Mouse (Mus musculus): Measurements from ENCODE around the gene Fadd.

Fadd gene

DNA sequence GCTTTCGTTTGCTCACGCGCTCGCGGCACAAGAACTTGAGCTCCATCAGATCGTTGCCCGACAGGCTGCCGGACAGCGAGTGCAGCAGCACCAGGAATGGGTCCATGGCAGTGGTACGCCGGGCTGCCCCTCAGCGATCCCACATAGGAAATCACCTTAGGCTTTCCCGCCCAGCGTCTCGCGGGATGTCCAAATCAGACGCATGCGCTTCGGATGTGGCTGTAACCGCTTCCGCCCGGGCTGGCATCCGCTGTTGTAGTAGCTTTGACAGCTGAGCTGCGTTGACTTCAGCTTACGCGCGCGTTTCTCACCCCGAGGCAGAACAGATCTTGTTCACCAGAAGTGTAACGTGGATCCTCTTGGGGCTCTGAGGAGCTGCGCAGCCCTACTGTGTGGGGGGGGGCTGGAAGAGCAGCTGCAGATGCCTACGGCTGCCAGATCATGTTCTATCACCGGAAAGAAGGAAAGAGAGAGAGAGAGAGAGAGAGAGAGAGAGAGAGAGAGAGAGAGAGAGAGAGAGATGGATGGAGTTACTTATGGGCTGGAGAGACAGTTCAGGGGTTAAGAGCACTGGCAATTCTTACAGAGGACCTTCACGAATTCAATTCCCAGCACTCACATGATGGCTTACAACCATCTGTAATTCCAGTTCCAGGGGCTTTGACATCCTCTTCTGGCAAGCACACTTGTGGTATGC is at the start of gene Fadd:
Gene Fadd, minus strand, starts transcription at position 180 of the 697 bp plus-strand sequence.
- DNase-seq (ENCODE audit: low spot score in 2 of 2) = peak; percentile 92

DNA sequence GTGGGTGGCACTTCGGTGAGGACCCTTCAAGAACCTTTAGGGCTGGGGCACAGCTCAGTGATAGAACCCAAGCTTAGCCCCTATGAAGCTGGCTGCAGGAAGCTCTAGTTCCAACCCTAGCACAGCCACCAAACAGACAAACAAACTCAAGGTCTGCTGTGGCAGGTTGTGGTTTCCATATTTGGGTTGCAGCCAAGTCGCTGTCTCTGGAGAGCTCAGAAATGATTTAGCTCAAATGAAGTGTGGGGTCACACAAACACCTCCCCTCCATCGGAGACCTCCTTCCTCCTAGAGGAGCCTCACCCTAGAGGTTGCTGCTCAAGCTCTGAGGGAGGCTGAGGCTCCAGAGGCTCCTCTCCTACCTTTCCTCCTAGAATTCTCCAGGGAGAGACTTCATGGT is 48.4 kb upstream of the Fadd start:
- no peak for DNase-seq (ENCODE audit: low spot score in 2 of 2)

DNA sequence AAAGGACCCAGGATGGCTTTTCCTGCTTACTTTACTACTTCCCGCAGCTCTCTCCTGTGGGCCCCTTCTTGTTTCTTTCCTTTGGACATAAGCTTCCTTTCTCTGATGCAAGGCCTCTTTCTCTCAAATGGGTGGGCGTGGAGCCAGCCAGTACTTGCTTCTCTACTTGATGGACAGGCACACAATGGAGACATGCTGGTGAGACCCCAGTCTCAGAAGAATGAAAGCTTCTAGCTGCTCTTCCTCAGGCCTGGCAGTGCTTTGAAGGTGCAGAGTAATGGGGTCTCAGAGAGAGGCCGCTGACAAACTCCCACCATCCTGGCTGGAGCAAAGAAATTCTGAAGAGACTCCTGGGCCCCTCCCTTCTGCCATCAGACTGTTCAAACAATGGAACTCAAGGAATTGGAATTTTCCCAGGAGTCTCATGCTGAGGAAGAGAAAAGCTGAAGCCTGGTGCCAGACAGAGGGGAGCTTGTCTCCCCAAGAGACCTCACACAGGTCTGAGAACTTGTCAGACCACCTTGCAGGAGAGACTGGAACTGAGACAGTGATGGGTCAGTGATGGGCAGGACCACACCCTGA is 46.2 kb upstream of the Fadd start:
- DNase-seq (ENCODE audit: low spot score in 2 of 2) = no peak

DNA sequence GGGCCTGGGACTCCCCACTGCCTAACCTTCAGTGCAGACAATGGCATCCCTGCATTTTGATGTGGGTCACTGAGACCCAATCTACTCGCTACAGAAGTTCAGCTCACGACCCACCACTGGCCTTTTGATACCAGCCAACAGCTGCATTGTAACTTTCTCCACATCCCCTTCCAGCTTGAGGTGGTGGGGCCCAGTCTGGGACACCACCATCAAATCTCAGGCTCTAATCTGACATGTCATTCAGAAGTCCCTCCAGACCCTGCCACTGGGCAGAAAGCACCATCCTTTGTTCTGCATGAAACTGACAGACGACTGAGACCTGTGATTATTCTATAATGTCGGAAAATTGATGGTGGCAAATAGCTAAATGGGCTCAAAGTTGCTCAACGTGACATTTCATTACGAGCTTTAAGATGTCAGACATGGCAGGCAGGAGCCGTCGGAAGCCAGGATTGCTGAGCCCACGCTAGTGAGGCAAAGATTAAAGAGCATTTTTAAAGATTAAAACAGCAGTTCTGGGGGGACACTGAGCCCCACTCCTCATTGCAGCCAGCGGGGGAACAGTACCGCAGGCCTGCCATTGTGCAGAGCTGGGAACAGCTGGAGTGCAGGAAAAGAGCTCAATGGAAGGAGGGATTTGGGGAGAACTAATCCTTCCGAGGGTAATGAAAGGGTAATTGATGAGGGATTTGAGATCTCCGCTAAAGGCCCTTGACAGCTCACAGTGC is 45.5 kb upstream of the Fadd start:
- DNase-seq (ENCODE audit: low spot score in 2 of 2) = no peak

DNA sequence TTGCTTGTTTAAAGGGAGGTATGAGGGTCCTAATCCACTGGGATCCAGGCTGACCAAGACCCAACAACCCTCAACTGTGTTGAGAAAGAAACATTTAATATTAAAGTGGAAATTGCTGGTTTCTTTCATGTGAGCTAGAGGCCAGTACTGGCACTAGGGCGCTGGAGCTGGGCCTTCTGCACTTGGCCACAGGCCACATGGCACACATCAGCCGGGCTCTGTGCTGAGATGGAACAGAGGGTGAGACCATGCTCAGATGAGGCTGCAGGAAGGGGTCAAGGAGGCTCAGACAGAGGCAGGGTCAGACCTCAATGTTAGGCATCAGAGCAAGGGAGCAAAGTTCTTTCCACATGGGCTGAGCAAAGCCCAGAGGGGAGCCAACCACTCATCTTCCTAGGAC is 43.8 kb upstream of the Fadd start:
- DNase-seq (ENCODE audit: low spot score in 2 of 2) = no peak

DNA sequence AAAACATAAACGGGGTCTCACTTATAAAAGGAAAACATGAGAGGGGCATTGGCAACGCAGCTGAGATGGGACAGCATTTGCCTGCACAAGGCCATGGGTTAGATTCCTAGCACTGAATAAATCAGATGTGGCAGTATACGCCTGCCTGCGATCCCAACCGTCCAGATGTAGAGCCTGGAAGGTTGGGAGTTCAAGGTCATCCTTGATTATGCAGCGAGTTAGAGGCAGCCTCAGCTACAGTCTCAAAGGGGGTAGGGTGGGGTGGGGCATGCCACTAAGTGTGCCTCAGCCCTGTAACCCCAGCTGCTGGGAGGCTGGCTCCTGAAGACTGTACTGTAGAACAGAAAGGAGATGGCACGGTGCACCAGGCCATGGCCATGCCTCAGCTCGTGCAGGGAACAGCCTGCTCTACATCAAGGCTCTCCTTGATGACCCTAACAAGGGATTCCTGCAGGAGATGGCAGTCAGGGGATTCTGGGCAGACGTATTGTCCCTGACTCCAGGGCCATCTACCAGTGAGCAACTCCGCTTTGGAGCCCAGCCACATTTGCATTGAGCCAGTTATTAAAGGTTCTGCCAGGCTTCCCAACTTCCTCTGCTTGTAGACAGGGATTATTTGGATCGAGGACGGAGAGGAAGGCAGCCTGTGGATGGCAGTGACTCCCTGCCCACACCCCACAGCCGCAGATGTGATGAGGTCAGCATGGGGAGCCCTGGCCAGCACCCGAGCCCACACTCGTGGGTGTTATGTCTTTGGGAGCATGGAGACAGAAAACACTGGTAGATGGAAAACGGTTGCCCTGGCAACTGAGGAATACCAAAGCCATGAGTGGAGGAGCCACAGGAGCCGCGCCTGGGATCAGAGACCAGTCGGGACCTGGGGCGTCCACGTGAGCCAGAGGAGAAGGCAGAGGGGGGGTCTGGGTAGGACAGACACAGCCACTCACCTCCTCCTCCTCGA is 38.7 kb upstream of the Fadd start:
- no peak for DNase-seq (ENCODE audit: low spot score in 2 of 2)

DNA sequence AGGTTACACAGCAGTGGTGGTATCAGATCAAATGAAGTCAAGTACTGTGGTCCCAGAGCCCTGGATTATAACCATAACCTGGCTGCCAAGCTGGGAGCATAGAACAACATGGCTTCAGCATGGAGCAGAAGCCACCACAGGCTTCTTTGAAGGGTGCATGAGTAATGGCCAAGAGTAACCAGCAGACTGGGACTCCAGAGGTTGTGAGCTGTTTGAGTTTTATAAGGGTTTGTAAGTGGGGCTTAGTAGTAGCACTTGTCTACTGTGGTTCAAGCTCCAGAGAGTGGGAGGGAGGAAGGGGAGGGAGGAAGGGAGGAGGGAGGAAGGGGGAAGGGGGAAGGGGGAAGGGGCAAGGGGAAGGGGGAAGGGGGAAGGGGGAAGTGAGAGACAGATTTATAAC is 38.1 kb upstream of the Fadd start:
- DNase-seq (ENCODE audit: low spot score in 2 of 2) = no peak

DNA sequence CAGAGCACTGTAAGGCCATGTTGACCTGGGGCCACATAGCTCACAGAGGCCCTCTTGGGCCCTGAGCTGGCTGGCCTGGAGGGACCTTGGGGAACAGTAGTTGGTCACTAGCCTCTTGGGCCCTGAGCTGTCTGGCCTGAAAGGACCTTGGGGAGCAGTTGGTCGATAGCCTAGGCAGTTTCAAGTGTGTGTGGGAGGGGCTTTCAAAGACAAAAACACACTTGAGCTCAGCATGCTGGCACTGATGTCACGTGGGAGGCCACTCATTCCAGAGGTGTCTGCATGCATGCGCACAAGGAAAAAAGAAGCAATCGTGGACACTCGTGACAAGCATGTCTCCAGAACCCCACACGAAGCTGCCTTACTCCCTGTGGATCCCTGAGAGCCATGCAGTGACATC is 33.1 kb upstream of the Fadd start:
- DNase-seq (ENCODE audit: low spot score in 2 of 2) = no peak

DNA sequence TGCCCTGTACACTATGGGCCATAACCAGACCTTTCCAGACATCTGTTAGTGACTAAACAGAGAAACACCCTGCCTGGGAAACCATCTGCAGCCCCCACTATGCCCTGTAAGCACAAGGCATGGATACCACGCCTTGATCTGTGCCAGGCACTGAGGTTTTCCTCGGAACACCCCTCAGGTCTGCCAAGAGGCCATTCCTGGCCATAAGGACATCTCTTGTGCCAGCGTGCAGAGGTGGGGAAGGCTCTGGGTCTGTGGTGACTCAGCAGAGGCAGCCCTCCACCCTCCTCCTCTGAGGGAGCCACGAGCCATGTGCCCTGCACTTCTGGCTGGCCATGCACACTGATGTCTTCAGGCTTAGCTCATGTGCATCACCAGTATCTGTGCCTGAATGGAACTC is 30.6 kb upstream of the Fadd start:
- no peak for DNase-seq (ENCODE audit: low spot score in 2 of 2)

DNA sequence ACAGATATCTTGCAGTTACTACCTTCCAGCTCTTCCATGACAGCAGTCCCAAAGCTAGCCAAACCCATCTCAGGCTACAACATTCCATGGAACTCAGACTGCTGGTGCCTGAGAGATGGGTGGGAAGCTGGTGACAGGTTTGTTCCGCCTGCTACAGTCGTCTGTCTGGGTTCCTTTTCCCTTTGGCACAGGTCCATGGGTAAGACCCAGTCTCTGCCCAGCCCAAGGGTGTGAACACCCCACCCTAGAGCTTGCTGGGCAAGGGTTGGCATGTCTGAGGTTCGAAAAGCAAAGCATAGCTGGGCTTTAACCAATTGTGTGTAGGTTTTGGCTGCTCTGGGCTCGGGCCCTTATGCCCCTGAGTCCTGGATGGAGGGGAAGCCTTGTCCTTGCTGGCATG is 30.1 kb upstream of the Fadd start:
- DNase-seq (ENCODE audit: low spot score in 2 of 2) = no peak

DNA sequence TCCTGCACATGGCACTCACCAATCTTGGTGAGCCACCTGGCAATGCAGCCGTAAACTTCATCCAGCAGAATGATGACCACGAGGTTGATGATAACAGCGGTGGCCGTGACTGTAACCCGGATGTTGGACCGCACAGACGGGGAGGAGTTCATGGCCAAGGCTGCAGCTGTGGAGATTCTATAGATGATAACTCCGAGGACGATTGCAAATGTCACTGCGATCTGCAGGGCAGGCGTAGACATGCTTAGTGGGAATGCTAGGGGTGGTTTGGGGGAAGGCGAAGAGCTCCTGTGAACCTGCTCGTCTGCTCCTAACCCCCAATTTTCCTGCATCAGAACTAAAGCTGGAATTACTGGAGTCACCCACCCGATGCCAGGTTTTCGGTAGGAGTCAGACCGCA is 29.3 kb upstream of the Fadd start:
- DNase-seq (ENCODE audit: low spot score in 2 of 2) = no peak

DNA sequence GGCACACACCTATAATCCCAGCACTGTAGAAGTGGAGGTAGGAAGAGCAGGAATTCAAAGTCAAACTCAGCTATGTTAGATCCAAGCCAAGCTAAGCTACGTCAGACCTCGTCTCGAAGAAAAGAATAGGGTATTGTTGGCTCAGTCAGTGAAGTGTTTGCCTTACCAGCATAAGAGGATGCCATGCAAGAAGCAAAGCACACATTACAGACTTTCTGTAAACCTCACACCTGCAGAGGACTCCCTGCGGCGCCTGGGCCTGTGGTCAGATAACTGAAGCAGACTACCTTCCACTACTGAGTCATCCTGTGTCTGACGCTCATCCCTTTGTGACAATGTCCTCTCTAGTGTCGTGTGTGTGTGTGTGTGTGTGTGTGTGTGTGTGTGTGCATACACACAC is 27.3 kb upstream of the Fadd start:
- DNase-seq (ENCODE audit: low spot score in 2 of 2) = no peak

DNA sequence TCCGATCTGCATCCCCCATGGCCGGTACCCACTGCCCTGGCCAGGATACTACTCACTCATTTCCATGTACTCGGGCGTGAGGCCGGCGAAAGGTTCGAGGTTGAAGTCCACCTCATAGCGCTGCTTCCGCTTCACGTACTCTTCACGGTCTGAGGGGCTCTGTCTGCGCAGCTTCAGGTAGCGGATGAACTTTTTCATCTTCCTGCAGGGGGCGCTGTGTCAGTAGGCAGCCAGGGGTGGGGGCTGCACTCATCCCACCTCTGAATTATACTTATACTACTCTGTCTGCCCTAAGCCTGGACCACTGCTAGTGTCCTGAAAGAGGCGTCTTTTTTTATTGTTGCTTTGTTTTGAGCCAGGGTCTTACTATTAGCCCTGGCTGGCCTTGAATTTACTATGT is 25.6 kb upstream of the Fadd start:
- no peak for DNase-seq (ENCODE audit: low spot score in 2 of 2)

DNA sequence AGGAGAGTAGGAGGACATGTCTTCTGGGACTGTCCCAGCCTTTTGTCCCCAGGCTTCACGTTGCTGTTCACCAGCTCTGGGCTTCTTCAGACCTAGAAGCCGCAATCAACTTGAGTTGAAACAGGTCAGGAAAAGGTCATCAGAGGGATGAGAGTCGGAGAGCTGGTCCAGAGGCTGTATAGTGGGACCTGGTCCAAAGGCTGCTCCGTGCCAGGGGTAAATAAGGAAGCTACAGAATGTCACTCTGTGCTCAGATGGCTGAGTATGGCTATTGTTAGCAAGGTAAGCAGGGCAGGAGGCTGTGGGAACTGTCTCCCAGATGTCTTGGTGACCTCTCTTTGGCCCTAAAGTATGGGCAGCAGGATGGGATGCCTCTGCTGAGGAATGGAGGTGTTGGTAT is 22.5 kb upstream of the Fadd start:
- DNase-seq (ENCODE audit: low spot score in 2 of 2) = no peak

DNA sequence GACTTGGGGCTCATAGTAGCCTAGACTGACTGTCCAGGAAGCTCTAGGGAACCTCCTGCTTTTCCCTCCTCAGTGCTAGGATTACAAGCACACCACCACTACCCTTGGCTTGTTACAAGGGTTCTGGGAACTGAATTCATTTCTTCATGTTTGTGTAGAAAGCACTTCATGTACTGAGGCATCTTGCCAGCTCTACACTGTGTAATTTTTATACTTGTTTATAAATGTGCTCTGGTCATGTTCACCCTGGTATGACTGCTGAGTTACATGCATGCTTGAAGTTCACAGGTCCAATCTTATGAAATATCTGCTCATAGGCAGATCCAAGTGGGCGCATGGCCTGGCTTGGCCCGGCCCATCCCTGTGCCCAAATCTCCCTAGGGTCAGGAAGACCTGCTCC is 22.0 kb upstream of the Fadd start:
- no peak for DNase-seq (ENCODE audit: low spot score in 2 of 2)

DNA sequence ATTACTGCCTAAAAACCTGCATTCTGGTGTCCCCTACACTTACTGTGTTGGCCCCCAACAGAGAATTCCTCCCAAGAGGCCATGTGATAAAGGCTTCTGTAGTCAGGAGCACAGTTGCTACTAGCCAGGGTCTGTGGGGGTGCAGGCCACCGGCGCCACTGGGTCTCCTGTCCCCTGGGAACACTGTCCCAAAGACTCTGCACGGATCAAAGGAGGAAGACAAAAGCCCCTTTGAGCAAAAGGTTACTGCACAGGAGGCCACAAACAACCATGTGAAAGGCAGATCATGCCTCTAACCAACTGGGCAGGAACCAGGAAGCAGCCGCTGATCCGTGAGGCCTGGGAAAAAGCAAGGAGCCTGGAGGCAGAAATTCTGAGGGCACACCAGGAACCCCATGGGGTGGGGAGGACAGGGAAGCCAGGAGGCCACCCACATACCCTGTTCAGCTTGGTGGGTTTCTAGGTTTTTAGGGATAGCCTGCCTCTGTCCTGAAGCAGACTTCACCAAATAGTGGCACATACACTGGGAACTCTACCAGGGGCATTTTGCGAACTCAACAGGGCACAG is 18.2 kb upstream of the Fadd start:
- DNase-seq (ENCODE audit: low spot score in 2 of 2) = no peak

DNA sequence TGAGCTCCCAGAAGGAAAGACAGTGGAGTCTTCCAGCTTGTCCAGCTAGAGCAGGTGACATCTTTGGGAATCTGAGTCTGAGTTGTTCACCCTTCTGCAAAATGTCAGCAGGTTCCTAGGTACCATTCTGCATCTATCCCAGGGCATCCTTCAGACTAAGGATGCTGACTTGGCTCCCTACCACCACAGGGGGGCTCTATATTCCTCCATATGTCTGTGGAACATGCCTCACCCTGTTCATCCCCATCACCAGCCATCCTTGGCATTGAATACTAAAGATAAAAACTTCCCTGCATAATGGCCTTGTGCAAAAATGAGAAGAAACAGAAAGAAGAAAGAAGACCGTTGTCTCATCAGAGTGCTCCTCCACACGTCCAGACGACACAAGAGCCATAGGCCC is 7.2 kb upstream of the Fadd start:
- DNase-seq (ENCODE audit: low spot score in 2 of 2) = no peak

DNA sequence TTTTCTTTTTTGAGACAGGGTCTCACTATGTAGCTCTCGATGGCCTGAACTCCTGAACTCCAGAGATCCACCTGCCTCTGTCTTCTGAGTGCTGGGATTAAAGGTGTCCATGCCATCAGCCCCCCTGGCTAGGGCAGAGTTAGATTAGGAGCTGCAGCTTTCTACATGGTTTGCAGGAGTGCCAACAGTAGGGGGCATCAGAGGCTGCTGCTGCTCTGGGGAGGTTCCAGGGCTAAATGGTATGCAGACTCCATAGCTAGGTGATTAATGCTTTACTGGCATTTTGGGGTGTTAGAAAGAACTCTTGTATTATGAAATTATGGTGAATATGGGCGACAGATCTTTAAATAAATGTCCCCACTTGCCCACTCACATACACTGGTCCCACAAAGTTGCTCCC is 5.0 kb upstream of the Fadd start:
- no peak for DNase-seq (ENCODE audit: low spot score in 2 of 2)

DNA sequence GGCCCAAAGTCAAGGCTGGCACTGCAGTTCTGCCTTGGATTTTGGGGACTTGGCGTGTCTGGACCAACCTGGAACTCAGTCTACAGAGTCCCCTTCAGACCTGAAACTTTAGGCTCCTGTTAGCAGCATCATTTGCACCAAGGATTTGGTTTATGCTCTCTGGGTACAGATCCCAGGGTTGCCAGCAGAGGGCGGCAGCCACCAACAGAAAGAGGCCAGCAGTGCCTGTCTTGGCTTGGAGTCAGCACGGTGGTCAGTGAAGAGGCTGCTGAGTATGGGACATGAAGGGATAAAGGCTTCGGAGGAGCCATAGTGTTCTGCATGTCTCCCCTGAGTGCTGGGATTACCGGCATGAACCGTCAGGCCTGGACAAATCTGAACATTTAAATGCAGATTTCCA is 3.4 kb upstream of the Fadd start:
- DNase-seq (ENCODE audit: low spot score in 2 of 2) = peak; percentile 25 to 29

DNA sequence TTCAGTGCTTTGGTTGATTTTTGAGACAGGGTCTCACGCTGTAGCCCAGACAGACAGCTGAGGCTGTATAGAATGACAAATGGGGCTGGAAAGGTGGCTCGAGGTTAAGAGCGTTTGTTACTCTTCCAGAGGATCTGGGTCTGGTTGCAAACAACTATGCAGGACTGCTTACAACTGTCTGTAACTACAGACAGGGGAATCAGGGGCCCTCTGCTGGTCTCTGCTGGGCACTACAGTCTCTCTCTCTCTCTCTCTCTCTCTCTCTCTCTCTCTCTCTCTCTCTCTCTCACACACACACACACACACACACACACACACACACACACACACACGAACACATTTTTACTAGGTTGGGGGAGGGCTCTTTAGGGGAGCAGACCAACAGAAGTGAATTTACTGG is 1.4 kb upstream of the Fadd start:
- DNase-seq (ENCODE audit: low spot score in 2 of 2) = peak; percentile 27 to 29

DNA sequence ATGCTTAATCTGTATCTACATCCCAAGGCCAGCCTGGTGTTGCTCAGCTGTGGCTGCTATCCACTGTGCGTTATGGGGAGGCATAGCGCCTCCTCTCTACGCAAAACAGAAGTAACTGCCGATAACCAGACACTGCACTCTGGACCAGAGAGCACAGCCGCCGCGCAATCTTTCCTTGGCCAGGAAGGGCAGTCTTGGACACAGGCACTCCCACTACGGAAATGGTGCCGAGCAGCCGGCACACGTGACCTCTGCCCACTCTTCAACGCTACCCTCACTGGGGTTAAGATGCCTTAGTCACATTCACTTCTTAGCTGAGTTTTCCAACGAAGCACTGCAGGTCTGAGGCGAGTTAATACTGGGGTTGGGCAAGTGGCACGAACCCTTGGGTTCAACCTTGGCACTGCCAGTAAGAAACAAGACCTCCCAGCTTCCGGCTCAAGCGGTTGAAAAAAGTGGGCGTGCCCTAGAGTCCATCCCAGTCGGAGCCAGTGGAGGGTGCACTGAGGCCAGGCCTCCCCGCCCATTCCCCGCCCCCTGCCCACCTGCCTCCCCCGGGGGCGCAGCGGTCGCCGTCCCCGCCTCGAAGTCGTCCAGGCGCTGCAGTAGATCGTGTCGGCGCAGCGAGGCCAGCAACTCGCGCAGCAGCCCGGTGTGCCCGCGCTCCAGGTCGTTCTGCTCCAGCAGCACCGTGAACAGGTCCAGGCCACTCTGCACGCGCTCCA is 542 bp downstream of the Fadd start:
- DNase-seq (ENCODE audit: low spot score in 2 of 2) = peak; percentile 82 to 86

Measured in spleen, postnatal 36 days (tissue).